Mouse (Mus musculus) heart, embryonic 16.5 days (tissue): ENCODE data around the gene Caap1. TPM values are rescaled to one million over a fixed set of nuclear protein-coding genes. Genes with fewer than 3 reads are reported as not detected.

Source experiments
- ATAC-seq: fragments of 200-750 bp; cut with Nextera tagmentation; replicated peaks from 2 replicates; pipeline ENCODE4 v1.8.0; 2017; ENCODE audit warnings: moderate number of reproducible peaks; ENCODE audit not compliant: insufficient read depth, low FRiP score; ENCODE audit errors: extremely low read depth
- H3K27ac ChIP-seq: fragments of 300-500 bp; sonication (generic); 2 replicates; pipeline ENCODE4 v1.5.1; 2014; ENCODE audit warnings: mild to moderate bottlenecking, low read length, control low read depth, moderate library complexity
- H3K27me3 ChIP-seq: fragments of 300-500 bp; sonication (generic); 2 replicates; pipeline ENCODE4 v1.6.1; 2014; ENCODE audit warnings: low read length, mixed read lengths; ENCODE audit not compliant: control insufficient read depth, insufficient read depth
- H3K36me3 ChIP-seq: fragments of 300-500 bp; sonication (generic); 2 replicates; pipeline ENCODE4 v1.6.1; 2014; ENCODE audit not compliant: control insufficient read depth, insufficient read depth
- H3K4me1 ChIP-seq: fragments of 300-500 bp; sonication (generic); 2 replicates; pipeline ENCODE4 v1.6.1; 2014; ENCODE audit warnings: low read length, mixed read lengths; ENCODE audit not compliant: control insufficient read depth, insufficient read depth
- H3K4me2 ChIP-seq: fragments of 300-500 bp; sonication (generic); 2 replicates; pipeline ENCODE4 v1.6.1; 2014; ENCODE audit warnings: low read depth, mild to moderate bottlenecking, control low read depth, low read length
- H3K4me3 ChIP-seq: fragments of 300-500 bp; sonication (generic); 2 replicates; pipeline ENCODE4 v1.5.1; 2014; ENCODE audit warnings: mild to moderate bottlenecking, control low read depth, low read length
- H3K9ac ChIP-seq: fragments of 300-500 bp; sonication (generic); 2 replicates; pipeline ENCODE4 v1.6.1; 2014; ENCODE audit warnings: low read length, control low read depth
- H3K9me3 ChIP-seq: fragments of 300-500 bp; sonication (generic); replicated peaks from 2 replicates; pipeline ENCODE4 v1.6.1; 2016; ENCODE audit warnings: low read length; ENCODE audit not compliant: control insufficient read depth
- WGBS: fragments of 180-500 bp; shearing (Covaris S2); extraction: QIAGEN DNeasy Blood & Tissue Kit; methylation state at CpG from one replicate; pipeline ENCODE4 v1.1.7; 2014; 5-methylcytosine and 5-hydroxymethylcytosine counted together
- polyA plus RNA-seq: library from polyadenylated mRNA; unstranded; fragments of >200 nt; fragmentation: Nextera tagmentation; extraction: Ambion mirVana; gene quantifications from 2 replicates; pipeline ENCODE4 v1.2.1, GENCODE M21; 2015

The Caap1 gene
- polyA plus RNA-seq, 1 experiment from 2014 or later = 10.9 TPM

DNA sequence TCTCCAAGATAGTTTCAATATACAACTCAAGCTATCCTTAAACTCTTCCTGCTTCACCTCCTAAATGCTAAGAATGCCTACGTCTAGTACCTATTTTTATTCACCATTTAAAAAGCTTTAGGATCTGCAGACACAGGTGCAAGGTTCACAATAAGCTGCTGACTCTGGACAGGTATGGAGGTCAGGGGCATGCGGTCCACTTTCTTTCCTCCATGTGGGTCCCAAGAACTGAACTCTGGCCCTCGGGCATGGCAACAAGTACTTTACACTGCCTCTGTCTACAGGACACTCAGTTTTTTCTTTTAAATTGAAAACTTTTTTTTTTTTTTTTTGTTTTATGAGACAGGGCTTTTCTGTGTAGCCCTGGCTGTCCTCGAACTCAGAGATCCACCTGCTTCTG, 16.1 kb upstream of the Caap1 start:
- Histone ChIP-seq H3K9me3 (no peaks in the 10 kb centered on the region), H3K36me3 (peaks cover 22% of the 10 kb centered on the region), H3K4me3 (no peak overlapping the region), H3K27me3 (no peaks in the 10 kb centered on the region), H3K27ac (no peak overlapping the region), H3K9ac (no peak overlapping the region), H3K4me1 (no peaks in the 10 kb centered on the region), H3K4me2 (no peak overlapping the region)
- ATAC-seq = no peak
- WGBS = 95% methylated on average over 4 of the region's 4 CpGs

DNA sequence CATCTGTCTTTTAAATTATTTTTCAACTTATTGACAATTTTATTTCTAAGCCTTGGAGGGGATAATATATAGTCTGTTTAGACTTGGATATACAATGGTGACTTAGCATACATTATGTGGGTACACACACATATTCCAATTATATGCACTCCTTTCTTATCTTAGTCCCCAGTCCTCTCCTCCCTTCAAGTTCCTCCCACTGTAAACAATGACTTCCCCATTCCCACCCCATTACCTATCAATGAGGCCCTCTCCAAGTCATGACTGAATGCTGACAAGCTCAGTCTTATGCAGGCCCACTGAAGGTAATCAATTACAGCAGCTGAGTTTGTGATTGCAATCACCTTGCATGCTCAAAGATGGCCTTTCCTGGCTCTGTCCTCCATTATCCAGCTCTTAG, 7.7 kb upstream of the Caap1 start:
- no peak overlapping the region for H3K27ac ChIP-seq
- no peak overlapping the region for H3K9ac ChIP-seq
- H3K36me3 ChIP-seq = peaks cover 8% of the 10 kb centered on the region
- H3K4me1 ChIP-seq = no peaks in the 10 kb centered on the region
- H3K4me3 ChIP-seq = no peak overlapping the region
- no peaks in the 10 kb centered on the region for H3K27me3 ChIP-seq
- no peak overlapping the region for H3K4me2 ChIP-seq
- H3K9me3 ChIP-seq = no peaks in the 10 kb centered on the region
- ATAC-seq = no peak

DNA sequence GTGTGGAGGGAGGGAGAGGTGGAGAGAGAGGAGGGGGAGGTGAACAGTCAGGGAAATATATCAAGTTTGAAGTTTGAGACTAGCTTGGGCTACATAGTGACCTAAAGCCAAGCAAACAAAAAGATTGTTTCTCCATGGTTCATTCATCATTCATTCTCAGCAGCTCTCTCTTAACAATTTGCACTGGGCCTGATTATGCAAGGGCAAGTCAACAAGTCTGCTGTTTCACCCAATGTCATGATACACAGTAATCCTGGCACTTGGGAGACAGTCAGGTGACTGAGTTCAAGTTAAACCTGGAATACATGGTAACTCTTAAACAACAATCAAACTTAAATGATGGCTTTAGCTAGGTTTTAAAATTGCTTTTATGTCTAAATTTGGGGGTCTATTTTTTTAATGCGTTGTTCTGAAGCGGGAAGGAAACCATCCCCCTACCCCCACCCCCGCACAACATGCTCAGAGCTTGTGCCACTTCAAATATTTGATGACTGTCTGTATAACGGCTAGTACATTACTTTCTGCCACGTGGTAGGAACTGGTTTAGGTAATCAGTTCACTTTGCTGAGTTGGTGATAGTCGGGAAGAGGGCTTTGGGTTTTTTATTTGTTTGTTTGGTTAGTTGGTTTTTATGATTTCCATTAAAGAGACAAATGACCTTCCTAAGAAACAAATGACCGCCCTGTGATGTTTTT, 5.5 kb upstream of the Caap1 start:
- Histone ChIP-seq H3K4me3 (no peak overlapping the region), H3K27ac (no peak overlapping the region), H3K27me3 (no peaks in the 10 kb centered on the region), H3K9me3 (no peaks in the 10 kb centered on the region), H3K4me2 (no peak overlapping the region), H3K9ac (no peak overlapping the region), H3K36me3 (peaks cover 2% of the 10 kb centered on the region; the same call in 1 of the 2 replicates), H3K4me1 (no peaks in the 10 kb centered on the region)
- 69% methylated on average over 7 of the region's 7 CpGs for WGBS
- no peak for ATAC-seq

- no peaks in the 10 kb centered on the region for H3K36me3 ChIP-seq
- H3K4me1 ChIP-seq = peaks cover 5% of the 10 kb centered on the region
- WGBS = 81% methylated on average over 1 of the region's 1 CpGs
- H3K27ac ChIP-seq = no peak overlapping the region
- H3K4me3 ChIP-seq = no peak overlapping the region
- H3K9me3 ChIP-seq = no peaks in the 10 kb centered on the region
- no peaks in the 10 kb centered on the region for H3K27me3 ChIP-seq
- ATAC-seq = no peak
- no peak overlapping the region for H3K4me2 ChIP-seq
- no peak overlapping the region for H3K9ac ChIP-seq
Observed at GRCm38 (mm10) chr4:94560316-94560715, 3.7 kb upstream of the Caap1 start.

DNA sequence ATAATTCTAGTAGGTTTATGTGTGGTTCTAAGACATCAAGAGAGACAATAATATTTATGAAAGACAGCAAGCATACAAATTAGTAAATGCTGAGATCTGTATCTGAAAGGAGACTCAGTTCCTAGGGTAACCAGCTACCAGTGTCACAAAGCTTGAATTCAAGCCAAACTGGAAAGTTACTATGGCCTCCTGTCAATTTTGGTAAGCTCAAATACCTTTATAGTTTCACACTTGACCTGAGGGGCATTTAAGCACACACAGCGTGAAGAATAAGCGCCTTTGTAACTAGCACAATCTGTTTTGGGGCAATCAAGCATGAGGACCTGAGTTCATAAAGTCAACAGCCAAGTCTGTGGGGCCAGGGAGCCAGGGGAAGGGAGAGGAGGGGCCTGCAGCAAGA, 2.7 kb upstream of the Caap1 start:
- Histone ChIP-seq H3K36me3 (no peaks in the 10 kb centered on the region), H3K27me3 (no peaks in the 10 kb centered on the region), H3K4me3 (no peak overlapping the region), H3K27ac (no peak overlapping the region), H3K4me2 (no peak overlapping the region), H3K4me1 (peaks cover 9% of the 10 kb centered on the region), H3K9me3 (no peaks in the 10 kb centered on the region), H3K9ac (no peak overlapping the region)
- no peak for ATAC-seq
- 61% methylated on average over 2 of the region's 2 CpGs for WGBS

- Histone ChIP-seq H3K27me3 (no peaks in the 10 kb centered on the region), H3K36me3 (no peaks in the 10 kb centered on the region), H3K4me1 (peaks cover 9% of the 10 kb centered on the region), H3K9me3 (no peaks in the 10 kb centered on the region), H3K4me3 (no peak overlapping the region), H3K9ac (no peak overlapping the region), H3K27ac (no peak overlapping the region), H3K4me2 (peak overlapping the region; percentile 52; the same call in 1 of the 2 replicates)
- 70% methylated on average over 7 of the region's 7 CpGs for WGBS
- ATAC-seq = no peak
Observed at GRCm38 (mm10) chr4:94557145-94557544, 549 bp upstream of the Caap1 start.

DNA sequence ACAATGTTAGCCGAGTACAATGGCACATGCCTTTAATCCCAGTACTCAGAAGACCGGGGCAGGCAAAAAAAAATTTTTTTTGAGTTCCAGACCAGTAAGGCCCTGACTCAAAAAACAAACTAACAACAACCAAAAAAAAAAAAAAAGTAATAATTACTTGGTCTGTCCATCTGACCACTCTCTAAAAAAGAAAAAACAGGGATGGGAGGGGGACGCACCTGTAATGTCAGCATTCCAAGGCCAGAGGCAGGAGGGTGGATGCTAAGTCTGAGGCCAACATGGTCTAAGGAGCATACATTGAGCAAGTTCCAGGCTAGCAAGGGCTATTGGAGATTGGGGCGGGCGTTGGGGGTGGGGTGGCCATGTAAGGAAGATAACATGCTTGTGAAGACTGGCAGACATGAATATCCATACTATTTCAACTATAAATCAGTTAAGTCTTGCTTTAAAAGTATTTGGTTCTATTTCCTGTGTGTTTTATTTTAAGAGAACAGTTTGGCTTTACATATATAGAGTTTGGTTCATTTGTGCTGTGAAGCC, 1.6 kb downstream of the Caap1 start:
- no peaks in the 10 kb centered on the region for H3K36me3 ChIP-seq

DNA sequence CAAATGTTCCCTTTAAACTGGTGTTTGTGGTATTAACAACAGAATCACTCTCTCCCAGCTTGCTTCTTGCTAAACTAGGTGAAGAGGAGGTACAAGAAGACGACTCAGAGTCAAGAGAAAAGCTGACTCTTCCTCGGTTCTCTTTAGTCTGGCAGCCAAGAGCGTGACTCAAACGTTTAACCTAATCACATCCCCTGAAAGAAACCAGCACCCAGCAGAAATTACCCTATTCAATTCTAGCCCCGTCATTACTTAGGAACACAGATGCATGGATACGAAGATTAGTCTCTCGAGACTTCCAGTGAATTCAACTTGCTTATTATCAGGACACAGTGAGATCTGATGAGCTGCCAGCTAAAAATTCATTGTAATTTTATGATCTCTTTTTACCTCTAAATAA, 12.3 kb downstream of the Caap1 start:
- H3K27me3 ChIP-seq = no peaks in the 10 kb centered on the region
- no peak overlapping the region for H3K4me2 ChIP-seq
- WGBS = 77% methylated on average over 7 of the region's 7 CpGs
- no peak overlapping the region for H3K27ac ChIP-seq
- H3K36me3 ChIP-seq = peaks cover 20% of the 10 kb centered on the region; the same call in 1 of the 2 replicates
- ATAC-seq = no peak
- no peak overlapping the region for H3K9ac ChIP-seq
- H3K9me3 ChIP-seq = no peaks in the 10 kb centered on the region
- H3K4me3 ChIP-seq = no peak overlapping the region
- no peaks in the 10 kb centered on the region for H3K4me1 ChIP-seq

More for the DNA sequence above, 1.6 kb downstream of the Caap1 start:
- WGBS = 90% methylated on average over 5 of the region's 5 CpGs
- H3K27me3 ChIP-seq = no peaks in the 10 kb centered on the region
- H3K9me3 ChIP-seq = no peaks in the 10 kb centered on the region
- no peak overlapping the region for H3K4me3 ChIP-seq
- no peak for ATAC-seq
- peaks cover 9% of the 10 kb centered on the region for H3K4me1 ChIP-seq
- H3K9ac ChIP-seq = no peak overlapping the region
- H3K27ac ChIP-seq = no peak overlapping the region
- H3K4me2 ChIP-seq = no peak overlapping the region; the same call in 1 of the 2 replicates

- no peak overlapping the region for H3K4me2 ChIP-seq
- H3K27me3 ChIP-seq = no peaks in the 10 kb centered on the region
- no peaks in the 10 kb centered on the region for H3K4me1 ChIP-seq
- H3K27ac ChIP-seq = no peak overlapping the region
- H3K9ac ChIP-seq = no peak overlapping the region
- H3K9me3 ChIP-seq = no peaks in the 10 kb centered on the region
- WGBS = 85% methylated on average over 4 of the region's 4 CpGs
- ATAC-seq = no peak
- H3K4me3 ChIP-seq = no peak overlapping the region
- peaks cover 18% of the 10 kb centered on the region; the same call in 1 of the 2 replicates for H3K36me3 ChIP-seq
Observed at GRCm38 (mm10) chr4:94543041-94543440, 13.6 kb downstream of the Caap1 start.
